Mouse (Mus musculus): ENCODE measurements around the gene Ranbp9. TPM values are rescaled to one million over a fixed set of nuclear protein-coding genes. Genes with fewer than 3 reads are reported as not detected.

The Ranbp9 gene
- polyA plus RNA-seq, 1 experiment from 2014 or later: 12.2 TPM

DNA sequence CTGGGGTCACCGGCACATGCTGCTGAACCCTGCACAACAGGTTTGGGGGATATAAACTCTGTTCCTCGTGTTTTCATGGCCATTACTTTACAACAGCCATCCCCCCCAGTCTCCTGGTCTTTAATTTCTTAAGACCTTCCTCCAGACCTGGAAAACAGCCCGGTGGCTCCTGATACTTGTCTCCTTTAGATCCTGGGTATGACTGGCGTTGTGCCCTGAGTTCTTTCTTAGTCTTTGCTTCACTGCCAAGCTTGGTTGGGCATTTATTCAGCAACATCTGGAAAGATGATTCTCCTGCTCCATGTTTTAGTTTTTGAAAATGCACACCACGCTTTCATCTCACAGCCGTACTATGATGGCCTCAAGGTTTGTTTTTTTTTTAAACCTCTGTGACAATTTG lies 38.2 kb upstream of the Ranbp9 start:
- no peak overlapping the region for H3K4me2 ChIP-seq
- no peak overlapping the region for H3K27ac ChIP-seq (ENCODE audit: low read depth, low read length)
- peaks cover 18% of the 10 kb centered on the region for H3K4me1 ChIP-seq (ENCODE audit: control insufficient read depth, insufficient read depth, low read length)
- 0 out of 2 replicates have a peak, but pooled peaks cover 3% of the 10 kb centered on the region for H3K9me3 ChIP-seq (replicated peaks; ENCODE audit: control insufficient read depth, low read length)
- no peaks in the 10 kb centered on the region for H3K36me3 ChIP-seq (ENCODE audit: control insufficient read depth, insufficient read depth, low read length)
- no peaks in the 10 kb centered on the region for H3K27me3 ChIP-seq (ENCODE audit: control insufficient read depth, insufficient read depth, low read length)
- no peak for ATAC-seq (replicated peaks; ENCODE audit: insufficient number of reproducible peaks, low FRiP score, low TSS enrichment)
- H3K9ac ChIP-seq (ENCODE audit: low read depth, low read length): no peak overlapping the region
- no peak overlapping the region for H3K4me3 ChIP-seq (ENCODE audit: low read depth, low read length)
- 84% methylated on average over 6 of the region's 6 CpGs for WGBS (ENCODE audit: insufficient replicate concordance)

DNA sequence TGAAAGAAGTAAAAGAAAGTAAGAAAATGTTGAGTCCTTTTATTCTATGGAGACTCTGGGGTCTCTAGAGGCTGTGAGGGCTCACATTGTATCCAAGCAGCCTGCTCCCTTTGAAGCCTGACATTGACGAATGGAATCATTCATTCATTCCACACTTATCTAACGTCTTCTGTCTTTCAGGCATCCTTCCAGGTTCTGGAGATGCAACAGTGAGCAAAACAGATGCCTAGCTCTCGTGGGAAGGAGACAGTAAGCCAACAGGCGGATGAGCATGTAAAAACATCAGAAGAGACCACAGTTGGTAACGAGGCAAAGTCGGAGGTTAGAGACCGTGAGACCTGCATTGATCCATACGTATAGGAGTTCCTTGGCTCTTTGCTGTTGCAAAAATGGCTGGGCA lies 36.3 kb upstream of the Ranbp9 start:
- 62% methylated on average over 8 of the region's 8 CpGs for WGBS (ENCODE audit: insufficient replicate concordance)

DNA sequence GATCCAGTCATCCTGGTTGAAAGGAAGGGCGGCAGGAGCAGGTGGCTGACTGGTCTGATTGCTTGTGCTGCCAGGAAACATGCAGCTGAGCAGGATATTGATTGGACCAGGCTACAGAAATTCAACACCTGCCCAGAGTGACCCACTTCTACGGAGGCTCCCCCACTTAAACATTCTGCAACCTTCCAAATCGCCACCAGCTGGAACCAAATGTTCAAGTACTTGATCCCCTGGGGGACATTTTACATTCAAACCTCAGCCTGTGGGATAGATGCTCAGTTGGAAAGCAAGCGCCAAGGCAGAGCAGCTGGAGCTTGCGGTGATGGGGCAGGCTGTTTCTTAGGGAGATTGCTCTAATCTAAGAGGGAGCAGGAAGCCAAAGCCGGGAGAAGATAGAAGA lies 35.8 kb upstream of the Ranbp9 start:
- Histone ChIP-seq H3K4me2 (no peak overlapping the region), H3K27ac (ENCODE audit: low read depth, low read length) (no peak overlapping the region), H3K27me3 (ENCODE audit: control insufficient read depth, insufficient read depth, low read length) (no peaks in the 10 kb centered on the region), H3K9me3 (replicated peaks; ENCODE audit: control insufficient read depth, low read length) (0 out of 2 replicates have a peak, but pooled peaks cover 3% of the 10 kb centered on the region), H3K4me3 (ENCODE audit: low read depth, low read length) (no peak overlapping the region), H3K9ac (ENCODE audit: low read depth, low read length) (no peak overlapping the region), H3K36me3 (ENCODE audit: control insufficient read depth, insufficient read depth, low read length) (no peaks in the 10 kb centered on the region), H3K4me1 (ENCODE audit: control insufficient read depth, insufficient read depth, low read length) (peaks cover 7% of the 10 kb centered on the region)
- no peak for ATAC-seq (replicated peaks; ENCODE audit: insufficient number of reproducible peaks, low FRiP score, low TSS enrichment)
- WGBS (ENCODE audit: insufficient replicate concordance): 58% methylated on average over 6 of the region's 6 CpGs

More for the DNA sequence above, 36.3 kb upstream of the Ranbp9 start:
- H3K4me3 ChIP-seq (ENCODE audit: low read depth, low read length): no peak overlapping the region
- no peaks in the 10 kb centered on the region for H3K36me3 ChIP-seq (ENCODE audit: control insufficient read depth, insufficient read depth, low read length)
- H3K27me3 ChIP-seq (ENCODE audit: control insufficient read depth, insufficient read depth, low read length): no peaks in the 10 kb centered on the region
- no peak overlapping the region for H3K27ac ChIP-seq (ENCODE audit: low read depth, low read length)
- H3K4me1 ChIP-seq (ENCODE audit: control insufficient read depth, insufficient read depth, low read length): peaks cover 11% of the 10 kb centered on the region
- ATAC-seq (replicated peaks; ENCODE audit: insufficient number of reproducible peaks, low FRiP score, low TSS enrichment): no peak
- H3K9ac ChIP-seq (ENCODE audit: low read depth, low read length): no peak overlapping the region
- H3K9me3 ChIP-seq (replicated peaks; ENCODE audit: control insufficient read depth, low read length): 0 out of 2 replicates have a peak, but pooled peaks cover 3% of the 10 kb centered on the region
- H3K4me2 ChIP-seq: no peak overlapping the region

DNA sequence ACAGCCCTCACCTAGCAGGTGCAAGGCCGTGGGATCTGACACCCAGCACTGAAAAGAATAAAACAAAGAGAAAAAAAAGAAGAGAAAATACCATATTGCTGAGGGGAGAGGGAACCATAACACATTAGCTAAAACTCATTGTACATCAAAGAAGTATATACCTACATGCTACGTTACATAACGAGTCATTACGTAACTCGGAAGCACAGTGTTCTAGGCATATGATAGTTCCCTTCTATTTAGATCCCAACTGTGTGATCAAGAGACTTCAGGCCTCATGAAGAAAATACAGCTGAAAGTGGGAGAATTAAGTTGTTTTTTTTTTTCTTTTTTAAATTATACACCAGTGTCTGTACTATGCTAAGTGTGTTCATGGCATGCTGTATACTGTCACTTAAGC lies 35.0 kb upstream of the Ranbp9 start:
- Histone ChIP-seq H3K27me3 (ENCODE audit: control insufficient read depth, insufficient read depth, low read length) (no peaks in the 10 kb centered on the region), H3K4me1 (ENCODE audit: control insufficient read depth, insufficient read depth, low read length) (no peaks in the 10 kb centered on the region; the same call in 1 of the 2 replicates), H3K36me3 (ENCODE audit: control insufficient read depth, insufficient read depth, low read length) (no peaks in the 10 kb centered on the region), H3K27ac (ENCODE audit: low read depth, low read length) (no peak overlapping the region), H3K9me3 (replicated peaks; ENCODE audit: control insufficient read depth, low read length) (0 out of 2 replicates have a peak, but pooled peaks cover 3% of the 10 kb centered on the region), H3K4me3 (ENCODE audit: low read depth, low read length) (no peak overlapping the region), H3K4me2 (no peak overlapping the region), H3K9ac (ENCODE audit: low read depth, low read length) (no peak overlapping the region)
- 91% methylated on average over 5 of the region's 5 CpGs for WGBS (ENCODE audit: insufficient replicate concordance)
- ATAC-seq (replicated peaks; ENCODE audit: insufficient number of reproducible peaks, low FRiP score, low TSS enrichment): no peak

DNA sequence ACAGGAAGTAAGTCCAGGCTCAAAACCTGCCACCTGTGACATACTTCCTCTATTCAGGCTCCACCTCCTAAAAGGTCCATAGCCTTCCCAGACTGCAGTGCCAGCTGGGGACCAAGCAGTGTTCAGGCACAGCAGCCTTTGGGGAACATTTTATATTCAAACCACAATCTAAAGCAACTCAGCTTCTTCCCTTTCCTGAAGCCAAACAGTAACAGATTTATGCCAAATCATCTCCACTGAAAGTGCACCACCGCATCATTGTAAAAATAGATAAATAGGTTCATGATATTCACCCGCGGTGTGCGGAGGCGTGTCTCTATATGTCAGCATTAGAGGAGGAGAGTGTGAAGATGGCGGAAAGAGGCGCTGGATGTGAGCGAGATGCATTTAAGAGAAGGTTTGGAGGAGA lies 33.9 kb upstream of the Ranbp9 start:
- 63% methylated on average over 8 of the region's 8 CpGs for WGBS (ENCODE audit: insufficient replicate concordance)
- H3K27me3 ChIP-seq (ENCODE audit: control insufficient read depth, insufficient read depth, low read length): no peaks in the 10 kb centered on the region
- H3K4me3 ChIP-seq (ENCODE audit: low read depth, low read length): no peak overlapping the region
- no peak for ATAC-seq (replicated peaks; ENCODE audit: insufficient number of reproducible peaks, low FRiP score, low TSS enrichment)
- no peaks in the 10 kb centered on the region for H3K36me3 ChIP-seq (ENCODE audit: control insufficient read depth, insufficient read depth, low read length)
- 0 out of 2 replicates have a peak, but pooled peaks cover 3% of the 10 kb centered on the region for H3K9me3 ChIP-seq (replicated peaks; ENCODE audit: control insufficient read depth, low read length)
- 0 out of 2 replicates have a peak overlapping the region, but pooled peaks have one; percentile 14 for H3K4me2 ChIP-seq
- no peaks in the 10 kb centered on the region for H3K4me1 ChIP-seq (ENCODE audit: control insufficient read depth, insufficient read depth, low read length)
- H3K27ac ChIP-seq (ENCODE audit: low read depth, low read length): no peak overlapping the region
- H3K9ac ChIP-seq (ENCODE audit: low read depth, low read length): no peak overlapping the region

DNA sequence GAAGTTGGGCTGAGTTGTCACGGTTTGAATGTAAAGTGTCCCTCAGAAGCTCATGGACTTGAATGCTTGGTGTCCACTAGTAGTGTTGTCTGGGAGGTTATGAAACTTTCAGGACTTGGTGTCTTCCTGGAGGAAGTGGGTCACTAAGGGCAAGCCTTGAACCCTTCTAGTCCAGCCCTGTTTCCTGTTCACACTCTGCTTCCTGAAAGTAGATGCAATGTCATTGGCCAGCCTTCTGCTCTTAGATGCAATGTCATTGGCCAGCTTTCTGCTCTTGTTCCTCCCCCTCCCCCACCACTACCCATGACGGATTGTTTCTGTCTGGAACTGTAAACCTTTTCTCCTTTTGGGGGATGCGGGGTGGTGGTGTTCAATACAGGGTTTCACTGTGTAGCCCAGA lies 31.7 kb upstream of the Ranbp9 start:
- Histone ChIP-seq H3K4me1 (ENCODE audit: control insufficient read depth, insufficient read depth, low read length) (no peaks in the 10 kb centered on the region), H3K27ac (ENCODE audit: low read depth, low read length) (no peak overlapping the region), H3K36me3 (ENCODE audit: control insufficient read depth, insufficient read depth, low read length) (no peaks in the 10 kb centered on the region), H3K4me2 (no peak overlapping the region), H3K9me3 (replicated peaks; ENCODE audit: control insufficient read depth, low read length) (0 out of 2 replicates have a peak, but pooled peaks cover 3% of the 10 kb centered on the region), H3K27me3 (ENCODE audit: control insufficient read depth, insufficient read depth, low read length) (no peaks in the 10 kb centered on the region), H3K4me3 (ENCODE audit: low read depth, low read length) (no peak overlapping the region), H3K9ac (ENCODE audit: low read depth, low read length) (no peak overlapping the region)
- 84% methylated on average over 3 of the region's 3 CpGs for WGBS (ENCODE audit: insufficient replicate concordance)
- ATAC-seq (replicated peaks; ENCODE audit: insufficient number of reproducible peaks, low FRiP score, low TSS enrichment): no peak

DNA sequence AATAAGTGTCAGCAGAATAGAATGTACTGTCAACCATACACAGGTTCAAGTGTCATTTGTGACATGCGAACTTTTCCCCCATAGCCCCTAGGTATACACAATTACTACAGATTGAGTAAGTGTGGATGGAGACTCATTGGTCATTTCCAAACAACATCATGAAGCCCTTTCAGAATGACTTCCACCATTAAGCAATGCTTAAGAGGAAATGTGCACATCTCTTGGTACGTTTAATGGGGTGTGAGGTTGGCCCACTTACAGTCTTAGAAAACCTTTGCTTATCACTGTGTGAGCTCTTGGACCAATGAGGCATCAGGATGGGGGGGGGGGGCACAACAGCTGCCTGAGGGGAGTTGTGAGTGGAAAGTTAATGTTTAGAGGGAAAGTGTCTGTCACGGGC lies 24.7 kb upstream of the Ranbp9 start:
- H3K4me3 ChIP-seq (ENCODE audit: low read depth, low read length): no peak overlapping the region
- no peak for ATAC-seq (replicated peaks; ENCODE audit: insufficient number of reproducible peaks, low FRiP score, low TSS enrichment)
- no peak overlapping the region for H3K9ac ChIP-seq (ENCODE audit: low read depth, low read length)
- H3K4me1 ChIP-seq (ENCODE audit: control insufficient read depth, insufficient read depth, low read length): no peaks in the 10 kb centered on the region
- H3K4me2 ChIP-seq: no peak overlapping the region
- H3K36me3 ChIP-seq (ENCODE audit: control insufficient read depth, insufficient read depth, low read length): no peaks in the 10 kb centered on the region
- WGBS (ENCODE audit: insufficient replicate concordance): 80% methylated on average over 3 of the region's 3 CpGs
- H3K9me3 ChIP-seq (replicated peaks; ENCODE audit: control insufficient read depth, low read length): no peaks in the 10 kb centered on the region
- H3K27me3 ChIP-seq (ENCODE audit: control insufficient read depth, insufficient read depth, low read length): no peaks in the 10 kb centered on the region
- no peak overlapping the region for H3K27ac ChIP-seq (ENCODE audit: low read depth, low read length)

DNA sequence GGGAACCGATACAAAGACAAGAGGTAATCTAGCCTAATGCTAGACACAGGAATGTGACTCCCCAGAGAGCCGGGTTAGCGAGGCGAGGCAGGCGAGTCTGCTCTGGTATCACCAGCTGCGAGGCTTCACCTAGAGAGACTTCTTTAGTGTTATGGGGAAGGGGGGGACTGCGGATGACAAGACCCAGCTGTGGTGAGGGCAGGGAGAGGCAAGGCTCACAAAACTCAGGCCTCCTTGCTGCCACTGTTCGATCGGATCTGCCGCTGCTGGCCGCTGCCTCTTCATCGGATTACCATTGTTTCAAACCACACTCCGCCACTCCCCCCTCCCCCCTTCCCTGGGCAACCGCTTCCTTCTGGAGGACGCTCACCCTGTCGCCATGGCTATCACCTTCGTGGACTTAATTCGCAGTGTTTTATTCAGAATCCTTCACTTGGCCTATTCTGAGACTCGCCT lies 22.3 kb upstream of the Ranbp9 start:
- Histone ChIP-seq H3K27me3 (ENCODE audit: control insufficient read depth, insufficient read depth, low read length) (no peaks in the 10 kb centered on the region), H3K9me3 (replicated peaks; ENCODE audit: control insufficient read depth, low read length) (no peaks in the 10 kb centered on the region), H3K4me3 (ENCODE audit: low read depth, low read length) (peak overlapping the region; percentile 28), H3K4me1 (ENCODE audit: control insufficient read depth, insufficient read depth, low read length) (no peaks in the 10 kb centered on the region), H3K27ac (ENCODE audit: low read depth, low read length) (0 out of 2 replicates have a peak overlapping the region, but pooled peaks have one; percentile 8), H3K9ac (ENCODE audit: low read depth, low read length) (peak overlapping the region; percentile 68), H3K4me2 (peak overlapping the region; percentile 61), H3K36me3 (ENCODE audit: control insufficient read depth, insufficient read depth, low read length) (no peaks in the 10 kb centered on the region)
- ATAC-seq (replicated peaks; ENCODE audit: insufficient number of reproducible peaks, low FRiP score, low TSS enrichment): peak; percentile 67; the same call in 1 of the 2 replicates
- WGBS (ENCODE audit: insufficient replicate concordance): under 1% methylated on average over 19 of the region's 19 CpGs

DNA sequence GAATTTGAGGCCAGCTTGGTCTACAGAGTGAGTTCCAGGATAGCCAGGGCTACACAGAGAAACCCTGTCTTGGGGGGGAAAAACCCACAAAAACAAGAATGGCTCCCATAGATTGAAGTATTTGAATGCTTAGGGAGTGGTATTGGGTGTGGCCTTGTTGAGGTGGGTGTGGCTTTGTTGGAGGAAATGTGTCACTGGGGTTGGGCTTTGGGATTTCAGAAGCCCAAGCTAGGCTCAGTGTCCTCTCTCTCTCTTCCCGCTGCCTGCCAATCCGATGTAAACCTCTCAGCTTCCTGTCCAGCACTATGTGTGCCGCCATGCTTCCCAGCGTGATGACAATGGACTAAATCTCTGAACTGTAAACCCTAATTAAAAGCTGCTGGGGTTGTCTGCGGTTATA lies 20.5 kb upstream of the Ranbp9 start:
- Histone ChIP-seq H3K9me3 (replicated peaks; ENCODE audit: control insufficient read depth, low read length) (no peaks in the 10 kb centered on the region), H3K27me3 (ENCODE audit: control insufficient read depth, insufficient read depth, low read length) (no peaks in the 10 kb centered on the region), H3K4me1 (ENCODE audit: control insufficient read depth, insufficient read depth, low read length) (no peaks in the 10 kb centered on the region), H3K4me2 (no peak overlapping the region), H3K27ac (ENCODE audit: low read depth, low read length) (no peak overlapping the region), H3K9ac (ENCODE audit: low read depth, low read length) (no peak overlapping the region), H3K4me3 (ENCODE audit: low read depth, low read length) (no peak overlapping the region), H3K36me3 (ENCODE audit: control insufficient read depth, insufficient read depth, low read length) (no peaks in the 10 kb centered on the region)
- no peak for ATAC-seq (replicated peaks; ENCODE audit: insufficient number of reproducible peaks, low FRiP score, low TSS enrichment)
- 88% methylated on average over 5 of the region's 5 CpGs for WGBS (ENCODE audit: insufficient replicate concordance)

All from heart, embryonic 11.5 days (tissue).